Mouse (Mus musculus): ENCODE data around the gene Sf3b4. TPM values are rescaled to one million over a fixed set of nuclear protein-coding genes. Genes with fewer than 3 reads are reported as not detected.
A peak's percentile ranks its signal among the peaks of the same experiment; 100 is the strongest.

Gene Sf3b4
- polyA plus RNA-seq, 1 experiment from 2014 or later = 68.4 TPM

DNA sequence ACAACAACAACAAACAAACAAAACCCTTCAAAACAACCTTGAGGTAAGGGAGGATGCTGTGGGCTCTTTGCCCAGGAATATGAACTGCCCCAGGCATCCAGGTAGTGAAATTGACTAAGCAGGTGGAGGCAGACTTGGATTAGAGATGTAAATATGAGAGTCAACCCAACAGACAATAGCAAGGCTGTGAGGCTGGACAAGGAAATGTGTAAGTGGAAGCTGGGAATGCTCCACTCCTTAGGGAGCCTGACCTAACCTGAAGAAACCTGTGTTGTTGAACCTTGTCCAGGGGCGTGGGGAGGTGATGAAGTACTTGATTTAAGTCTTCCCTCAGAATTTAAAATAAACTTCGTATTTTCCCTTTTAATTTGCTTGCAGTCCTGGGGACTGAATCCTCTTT is 6.8 kb downstream of the Sf3b4 start:
- Histone ChIP-seq H3K9me3 (ENCODE audit: low read length) (no peaks in the 10 kb centered on the region), H3K27me3 (replicated peaks; ENCODE audit: insufficient read depth, low read length) (no peaks in the 10 kb centered on the region), H3K4me2 (replicated peaks; ENCODE audit: low read depth, low read length) (no peak overlapping the region), H3K4me1 (ENCODE audit: insufficient read depth, low read depth, low read length) (no peaks in the 10 kb centered on the region), H3K4me3 (ENCODE audit: low read depth, low read length) (no peak overlapping the region), H3K9ac (replicated peaks; ENCODE audit: low read depth) (no peak overlapping the region), H3K36me3 (ENCODE audit: insufficient read depth, low read length) (peaks cover 21% of the 10 kb centered on the region; the same call in 1 of the 2 replicates), H3K27ac (ENCODE audit: low read length) (no peak overlapping the region)
- TF ChIP-seq EP300 (IDR thresholded peaks at IDR 0.05) (no peak), CTCF (IDR thresholded peaks at IDR 0.05) (no peak)
- DNase-seq (ENCODE audit: low spot score) (no peak), ATAC-seq (no peak)
- WGBS = 74% methylated on average over 2 of the region's 2 CpGs

GRCm38 (mm10) chr3:96179531-96179930 is 7.4 kb downstream of the Sf3b4 start:
- Histone ChIP-seq H3K4me3 (ENCODE audit: low read depth, low read length) (no peak overlapping the region), H3K36me3 (ENCODE audit: insufficient read depth, low read length) (peaks cover 18% of the 10 kb centered on the region; the same call in 1 of the 2 replicates), H3K9me3 (ENCODE audit: low read length) (no peaks in the 10 kb centered on the region), H3K4me2 (replicated peaks; ENCODE audit: low read depth, low read length) (no peak overlapping the region), H3K27ac (ENCODE audit: low read length) (no peak overlapping the region), H3K27me3 (replicated peaks; ENCODE audit: insufficient read depth, low read length) (no peaks in the 10 kb centered on the region), H3K9ac (replicated peaks; ENCODE audit: low read depth) (no peak overlapping the region), H3K4me1 (ENCODE audit: insufficient read depth, low read depth, low read length) (no peaks in the 10 kb centered on the region)
- TF ChIP-seq CTCF (IDR thresholded peaks at IDR 0.05) = no peak
- TF ChIP-seq EP300 (IDR thresholded peaks at IDR 0.05) = no peak
- WGBS = 43% methylated on average over 4 of the region's 4 CpGs
- DNase-seq (ENCODE audit: low spot score) (peak; percentile 55), ATAC-seq (no peak)

- H3K27ac ChIP-seq (ENCODE audit: low read length) = no peak within 1 kb of the TSS
- H3K4me2 ChIP-seq (replicated peaks; ENCODE audit: low read depth, low read length) = peak within 1 kb of the TSS; percentile 60
- no peak for DNase-seq (ENCODE audit: low spot score)
- ATAC-seq = peak; percentile 37
- H3K27me3 ChIP-seq (replicated peaks; ENCODE audit: insufficient read depth, low read length) = no peaks in the 10 kb centered on the region
- H3K9ac ChIP-seq (replicated peaks; ENCODE audit: low read depth) = 0 out of 2 replicates have a peak within 1 kb of the TSS, but pooled peaks have one; percentile 36
- H3K4me3 ChIP-seq (ENCODE audit: low read depth, low read length) = peak within 1 kb of the TSS; percentile 38
- H3K9me3 ChIP-seq (ENCODE audit: low read length) = no peaks in the 10 kb centered on the region
- peaks cover 16% of the 10 kb centered on the region; the same call in 1 of the 2 replicates for H3K36me3 ChIP-seq (ENCODE audit: insufficient read depth, low read length)
- TF ChIP-seq EP300 (IDR thresholded peaks at IDR 0.05) (no peak), CTCF (IDR thresholded peaks at IDR 0.05) (no peak)
- H3K4me1 ChIP-seq (ENCODE audit: insufficient read depth, low read depth, low read length) = no peaks in the 10 kb centered on the region
- 0% methylated on average over 7 of the region's 23 CpGs for WGBS
Measured at GRCm38 (mm10) chr3:96180727-96181477, 8.8 kb downstream of the Sf3b4 start, which contains the start of gene Sv2a. Sv2a (plus strand) TSS chr3:96181151.

DNA sequence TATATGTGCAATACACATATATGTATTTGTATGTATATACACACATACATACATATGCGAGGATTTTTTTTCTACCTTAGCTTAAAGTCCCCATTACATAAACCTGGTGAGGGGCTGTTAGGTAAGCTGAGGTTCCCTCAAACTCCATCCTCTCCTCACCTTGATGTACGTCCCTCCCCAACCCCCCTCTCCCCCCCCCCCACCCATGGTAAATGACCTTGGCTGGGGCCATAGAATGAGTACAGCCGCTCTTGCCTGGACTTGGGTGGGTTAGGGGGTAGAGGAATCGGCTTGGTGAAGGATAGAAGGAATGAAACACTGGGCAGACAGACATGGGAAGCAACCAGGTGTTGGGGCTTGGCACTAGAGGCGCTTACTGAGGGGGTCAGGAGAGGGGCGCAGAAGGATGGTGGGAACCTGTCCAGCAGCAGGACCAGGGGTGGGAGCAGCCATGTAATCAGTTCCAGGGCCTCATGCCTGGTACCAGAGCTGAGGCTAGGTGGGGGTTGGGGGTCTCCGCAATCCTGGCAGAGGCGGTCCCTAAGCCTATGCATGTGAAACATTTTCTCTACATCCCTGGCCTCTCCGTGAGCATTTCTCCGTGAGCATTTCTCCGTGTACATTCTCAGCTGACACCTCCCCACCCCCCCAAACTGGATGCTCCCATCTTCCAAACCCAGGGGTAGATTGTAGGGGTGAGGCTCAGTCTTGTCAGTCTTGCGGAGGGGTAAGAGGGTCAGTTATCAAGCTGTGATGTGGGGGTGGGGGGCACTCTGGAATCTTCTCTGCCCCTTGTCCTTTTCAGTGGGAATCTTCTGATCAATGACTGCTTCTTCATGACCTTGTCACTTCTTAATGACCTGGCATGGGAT is 9.6 kb downstream of the Sf3b4 start:
- Histone ChIP-seq H3K9ac (replicated peaks; ENCODE audit: low read depth) (no peak overlapping the region), H3K4me1 (ENCODE audit: insufficient read depth, low read depth, low read length) (no peaks in the 10 kb centered on the region), H3K9me3 (ENCODE audit: low read length) (no peaks in the 10 kb centered on the region), H3K27ac (ENCODE audit: low read length) (no peak overlapping the region), H3K4me3 (ENCODE audit: low read depth, low read length) (peak overlapping the region; percentile 38; the same call in 1 of the 2 replicates), H3K27me3 (replicated peaks; ENCODE audit: insufficient read depth, low read length) (no peaks in the 10 kb centered on the region), H3K36me3 (ENCODE audit: insufficient read depth, low read length) (peaks cover 9% of the 10 kb centered on the region; the same call in 1 of the 2 replicates), H3K4me2 (replicated peaks; ENCODE audit: low read depth, low read length) (peak overlapping the region; percentile 60)
- TF ChIP-seq EP300 (IDR thresholded peaks at IDR 0.05) (no peak), CTCF (IDR thresholded peaks at IDR 0.05) (no peak)
- DNase-seq (ENCODE audit: low spot score) (no peak), ATAC-seq (0 out of 2 replicates have a peak, but pooled peaks have one; percentile 10)
- WGBS = 36% methylated on average over 12 of the region's 12 CpGs

DNA sequence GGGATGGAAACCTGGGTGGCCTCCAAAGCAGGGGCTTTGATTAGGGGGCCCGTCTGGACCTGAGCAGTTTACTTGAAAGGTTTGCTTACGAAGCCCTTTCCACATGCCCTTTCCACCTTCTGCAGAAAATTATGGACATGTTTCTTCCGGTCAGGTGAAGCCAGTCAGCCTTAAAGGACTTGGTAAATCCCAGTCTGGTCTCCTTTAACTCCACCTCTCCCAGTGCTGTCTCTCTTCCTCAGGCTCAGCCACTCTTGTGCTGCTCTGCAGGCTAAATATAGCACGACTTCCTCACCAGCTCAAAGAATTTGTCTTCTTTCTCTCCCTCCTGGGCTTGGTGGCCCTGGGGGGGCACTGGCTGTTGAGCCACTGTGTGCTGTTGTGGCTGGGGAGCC is 10.2 kb downstream of the Sf3b4 start:
- Histone ChIP-seq H3K27me3 (replicated peaks; ENCODE audit: insufficient read depth, low read length) (no peaks in the 10 kb centered on the region), H3K27ac (ENCODE audit: low read length) (no peak overlapping the region), H3K9ac (replicated peaks; ENCODE audit: low read depth) (no peak overlapping the region), H3K4me3 (ENCODE audit: low read depth, low read length) (no peak overlapping the region), H3K4me1 (ENCODE audit: insufficient read depth, low read depth, low read length) (no peaks in the 10 kb centered on the region), H3K9me3 (ENCODE audit: low read length) (no peaks in the 10 kb centered on the region), H3K36me3 (ENCODE audit: insufficient read depth, low read length) (peaks cover 8% of the 10 kb centered on the region; the same call in 1 of the 2 replicates), H3K4me2 (replicated peaks; ENCODE audit: low read depth, low read length) (no peak overlapping the region)
- TF ChIP-seq EP300 (IDR thresholded peaks at IDR 0.05) = no peak
- WGBS = 23% methylated on average over 4 of the region's 4 CpGs
- ATAC-seq = no peak
- DNase-seq (ENCODE audit: low spot score) = no peak

DNA sequence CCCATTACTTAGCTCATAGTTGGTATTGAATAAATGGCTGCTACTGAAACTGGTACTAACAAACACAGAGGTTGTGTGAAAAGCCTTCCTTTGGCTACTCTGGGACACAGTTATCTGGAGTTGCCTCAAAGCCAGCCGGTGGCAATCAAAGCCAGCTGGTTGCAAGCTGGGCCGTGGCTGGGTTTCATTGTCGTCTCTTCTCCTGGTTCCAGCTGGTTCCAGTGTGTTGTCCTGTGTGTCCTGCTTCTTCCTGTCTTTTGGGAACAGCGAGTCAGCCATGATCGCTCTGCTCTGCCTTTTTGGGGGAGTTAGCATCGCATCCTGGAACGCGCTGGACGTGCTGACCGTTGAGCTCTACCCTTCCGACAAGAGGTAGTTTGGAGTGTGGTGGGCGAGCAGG is 20.8 kb downstream of the Sf3b4 start:
- Histone ChIP-seq H3K9ac (replicated peaks; ENCODE audit: low read depth) (no peak overlapping the region), H3K36me3 (ENCODE audit: insufficient read depth, low read length) (no peaks in the 10 kb centered on the region), H3K27ac (ENCODE audit: low read length) (no peak overlapping the region), H3K4me2 (replicated peaks; ENCODE audit: low read depth, low read length) (no peak overlapping the region), H3K9me3 (ENCODE audit: low read length) (no peaks in the 10 kb centered on the region), H3K4me1 (ENCODE audit: insufficient read depth, low read depth, low read length) (peaks cover 10% of the 10 kb centered on the region; the same call in 1 of the 2 replicates), H3K27me3 (replicated peaks; ENCODE audit: insufficient read depth, low read length) (no peaks in the 10 kb centered on the region), H3K4me3 (ENCODE audit: low read depth, low read length) (no peak overlapping the region)
- DNase-seq (ENCODE audit: low spot score) = no peak
- no peak for ATAC-seq
- WGBS = 56% methylated on average over 12 of the region's 12 CpGs
- TF ChIP-seq CTCF (IDR thresholded peaks at IDR 0.05) (no peak), EP300 (IDR thresholded peaks at IDR 0.05) (no peak)
